Mouse (Mus musculus): ENCODE measurements at regions not wholly inside any gene's neighbourhood (a gene's known extent, or its start where the extent isn't known, plus 50 kb on each side); places are given as distances from the start of the nearest gene placed in this dataset.
"Not testable (repeated sequence)": the region's sequence is repeated elsewhere in the genome, so short reads cannot be mapped to it uniquely, and the experiment has no call there.

DNA sequence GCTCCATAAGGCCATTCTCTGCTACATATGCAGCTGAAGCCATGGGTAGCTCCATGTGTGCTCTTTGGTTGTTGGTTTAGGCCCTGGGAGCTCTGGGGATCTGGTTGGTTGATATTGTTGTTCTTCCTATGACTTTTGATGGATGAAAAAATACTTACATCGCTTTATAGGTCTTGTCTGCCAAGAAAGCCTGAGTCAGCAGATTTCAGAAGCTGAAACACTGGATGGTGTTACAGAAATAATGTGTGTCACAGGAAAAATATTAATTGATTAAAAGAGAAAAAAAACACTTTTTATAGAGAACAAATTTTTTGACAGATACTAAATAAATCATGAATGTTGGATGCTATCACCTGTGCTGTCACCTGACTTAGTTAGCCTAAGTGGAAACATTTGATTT lies 52.4 kb upstream of the Plxna2 start:
- in situ Hi-C loops (cut with MboI, MseI), result no loop called here

DNA sequence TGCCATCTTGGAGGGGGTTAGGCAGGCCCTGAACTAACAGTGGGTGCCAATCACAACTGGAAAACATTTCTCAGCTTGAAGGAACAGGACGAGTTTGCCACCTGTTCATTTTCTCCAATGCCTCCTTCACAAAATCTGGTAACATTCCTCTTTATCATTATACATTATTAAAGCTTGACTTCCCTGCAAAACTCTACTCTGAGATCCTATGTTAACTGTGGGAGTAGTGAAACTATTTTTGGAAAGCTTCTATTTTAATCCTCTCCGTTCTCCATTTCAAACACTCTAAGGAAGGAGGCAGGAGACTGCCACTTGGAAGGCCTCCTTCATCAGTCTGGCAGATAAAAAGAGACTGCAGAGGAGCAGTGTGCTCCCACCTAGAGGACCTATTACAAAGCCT lies 54.1 kb upstream of the Plxna2 start:
- in situ Hi-C loops (cut with MboI, MseI), result no loop called here

DNA sequence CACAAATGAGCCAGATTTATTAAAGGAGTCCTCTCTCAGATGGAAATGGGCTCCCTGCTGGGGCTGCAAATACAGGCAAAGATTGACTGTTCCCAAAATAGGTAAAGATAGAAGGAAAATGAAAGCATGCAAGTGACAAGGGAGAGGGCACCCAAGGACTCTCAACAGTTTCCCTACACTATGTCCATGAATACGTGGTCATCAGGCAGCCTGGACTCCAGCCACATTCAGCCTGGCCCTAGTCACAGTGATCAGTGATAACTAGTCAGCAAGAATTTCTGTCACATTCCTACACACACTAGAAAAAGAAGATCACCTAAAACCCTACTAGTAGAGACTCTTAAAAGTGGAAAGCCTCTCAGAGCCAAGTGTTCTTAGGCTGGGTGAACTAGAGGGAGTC lies 56.9 kb upstream of the Plxna2 start:
- in situ Hi-C loops (cut with MboI, MseI), result no loop called here

GRCm38 (mm10) chr1:194548661-194549060 lies 69.4 kb upstream of the Plxna2 start:
- in situ Hi-C loops (cut with MboI, MseI), result no loop called here

DNA sequence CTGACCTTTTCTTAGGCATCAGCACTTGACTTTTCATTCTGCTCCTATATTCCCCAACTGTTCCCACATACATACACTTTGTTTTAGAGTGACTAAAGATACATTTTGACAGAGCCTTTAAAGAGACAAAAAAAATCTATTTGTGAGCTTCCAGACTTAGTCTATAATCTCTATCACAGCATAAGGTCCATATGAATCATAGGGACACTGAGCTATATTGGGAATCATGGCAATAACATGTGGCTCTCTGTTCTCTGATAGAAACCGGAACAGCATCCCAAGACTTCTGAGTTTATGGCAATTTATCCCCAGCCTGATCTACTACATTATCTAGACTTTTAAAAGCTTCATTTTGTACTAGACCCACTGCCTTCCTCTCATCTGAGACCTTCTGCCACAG lies 69.8 kb upstream of the Plxna2 start:
- in situ Hi-C loops (cut with MboI, MseI), result no loop called here

DNA sequence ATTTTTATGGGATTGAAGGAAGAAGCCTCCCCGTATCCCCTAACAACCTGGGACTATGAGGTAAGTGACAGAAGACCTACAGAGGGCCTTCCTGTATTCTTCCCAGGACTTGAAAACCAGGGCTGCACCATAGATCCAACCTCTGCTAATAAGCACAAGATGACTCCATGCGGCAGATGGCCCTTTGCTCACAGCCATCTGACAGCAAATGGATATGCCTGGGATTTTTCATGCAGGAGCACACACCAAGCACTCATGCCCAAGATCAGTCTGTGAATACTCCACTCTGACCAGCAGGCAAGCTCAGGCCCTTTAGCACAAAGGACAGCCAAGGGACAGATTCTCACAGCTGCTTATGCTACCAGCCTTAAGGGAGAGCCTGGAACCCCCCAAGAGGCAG lies 77.1 kb upstream of the Plxna2 start:
- in situ Hi-C loops (cut with MboI, MseI), result no loop called here

GRCm38 (mm10) chr1:194527342-194528165 lies 90.5 kb upstream of the Plxna2 start:
- in situ Hi-C loops (cut with MboI, MseI), result no loop called here

GRCm38 (mm10) chr1:194524976-194525375 lies 93.0 kb upstream of the Plxna2 start:
- in situ Hi-C loops (cut with MboI, MseI), result no loop called here

GRCm38 (mm10) chr1:194521216-194521615 lies 96.8 kb upstream of the Plxna2 start:
- in situ Hi-C loops (cut with MboI, MseI), result no loop called here

GRCm38 (mm10) chr1:194519509-194520220 lies 98.4 kb upstream of the Plxna2 start:
- in situ Hi-C loops (cut with MboI, MseI), result no loop called here

- in situ Hi-C loops (cut with MboI, MseI), result no loop called here
Observed at GRCm38 (mm10) chr1:194516136-194516535, 101.9 kb upstream of the Plxna2 start.

GRCm38 (mm10) chr1:194508314-194508713 lies 109.7 kb upstream of the Plxna2 start:
- in situ Hi-C loops (cut with MboI, MseI), result no loop called here

DNA sequence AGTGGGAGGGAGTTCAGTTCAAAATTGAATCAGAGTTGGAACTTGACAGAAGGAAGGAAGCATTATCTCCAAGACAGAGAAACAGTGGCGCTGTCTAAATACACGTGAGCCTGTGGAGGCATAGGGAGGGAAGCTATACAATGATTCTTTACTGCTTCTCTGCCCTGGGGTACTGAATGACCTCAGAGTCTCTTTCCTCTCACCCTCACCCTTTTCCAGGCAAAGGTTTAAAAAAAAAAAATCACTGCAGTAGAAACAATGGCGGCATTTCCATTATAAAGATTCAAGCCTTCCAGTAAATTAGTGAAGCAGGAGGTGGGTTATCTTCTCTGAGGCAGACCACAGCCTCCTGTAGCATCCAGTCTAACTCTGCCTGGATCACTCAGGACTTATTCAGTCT lies 112.2 kb upstream of the Plxna2 start:
- in situ Hi-C loops (cut with MboI, MseI), result no loop called here

- in situ Hi-C loops (cut with MboI, MseI), result no loop called here
Observed at GRCm38 (mm10) chr1:194504207-194504606, 113.8 kb upstream of the Plxna2 start.

GRCm38 (mm10) chr1:194503517-194503916 lies 114.5 kb upstream of the Plxna2 start:
- in situ Hi-C loops (cut with MboI, MseI), result no loop called here

DNA sequence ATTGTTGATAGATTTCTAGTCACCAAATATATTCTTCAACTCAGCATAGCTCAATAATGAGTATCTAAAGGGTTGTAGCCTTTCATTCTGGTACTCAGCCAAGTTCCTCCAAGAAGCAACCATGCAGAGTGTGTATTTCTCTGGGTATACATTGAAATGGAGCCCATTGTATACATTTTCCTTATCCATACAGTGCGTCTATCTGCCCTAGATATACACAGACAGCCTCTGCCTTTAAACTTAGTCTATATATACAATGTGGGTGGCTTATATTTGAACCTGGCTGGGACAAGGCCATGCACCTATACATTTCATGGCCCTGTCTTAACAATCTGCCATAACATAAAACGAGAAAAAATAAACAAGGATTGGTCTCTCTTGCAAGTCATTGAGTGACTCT lies 121.6 kb upstream of the Plxna2 start:
- in situ Hi-C loops (cut with MboI, MseI), result no loop called here

DNA sequence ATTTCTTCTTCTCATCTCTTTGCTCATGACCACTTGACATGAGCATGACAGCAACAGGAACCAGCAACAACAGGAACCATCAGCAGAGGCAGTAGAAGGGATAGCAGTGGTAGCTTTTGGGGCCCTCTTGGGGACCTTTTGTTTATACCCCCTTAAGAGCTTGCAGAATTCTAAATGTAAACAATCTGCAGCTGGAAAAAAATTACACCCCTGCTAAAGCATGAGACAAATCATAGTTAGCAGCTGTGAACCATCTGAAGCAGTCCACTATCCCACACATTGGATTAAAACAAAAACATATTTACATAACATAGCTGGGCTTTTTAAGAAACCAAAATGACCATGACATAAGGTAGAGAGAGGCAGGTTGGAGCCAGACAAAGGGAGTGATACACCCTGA lies 126.9 kb upstream of the Plxna2 start:
- in situ Hi-C loops (cut with MboI, MseI), result no loop called here

DNA sequence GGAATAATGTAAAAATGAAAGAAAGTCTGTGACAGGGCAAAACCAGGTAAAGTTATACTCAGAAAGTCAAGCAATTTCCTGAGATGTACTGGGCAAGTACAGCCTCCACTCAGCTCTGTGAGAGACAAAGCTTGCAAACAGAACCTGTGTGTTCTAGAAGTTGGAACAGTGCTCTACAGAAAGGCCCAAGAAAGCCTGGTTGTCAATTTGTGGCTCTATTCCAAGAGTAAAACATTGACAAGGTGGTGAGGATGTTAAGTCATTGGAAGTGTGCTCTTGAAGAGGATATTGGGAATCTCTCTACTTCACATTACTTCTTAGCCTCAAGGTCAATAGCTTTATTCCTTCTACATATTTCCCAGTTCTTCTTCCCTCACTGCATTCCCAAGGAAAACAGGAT lies 129.9 kb upstream of the Plxna2 start:
- in situ Hi-C loops (cut with MboI, MseI), result no loop called here

- in situ Hi-C loops (cut with MboI, MseI), result no loop called here
Observed at GRCm38 (mm10) chr1:194482717-194483059, 135.3 kb upstream of the Plxna2 start.

DNA sequence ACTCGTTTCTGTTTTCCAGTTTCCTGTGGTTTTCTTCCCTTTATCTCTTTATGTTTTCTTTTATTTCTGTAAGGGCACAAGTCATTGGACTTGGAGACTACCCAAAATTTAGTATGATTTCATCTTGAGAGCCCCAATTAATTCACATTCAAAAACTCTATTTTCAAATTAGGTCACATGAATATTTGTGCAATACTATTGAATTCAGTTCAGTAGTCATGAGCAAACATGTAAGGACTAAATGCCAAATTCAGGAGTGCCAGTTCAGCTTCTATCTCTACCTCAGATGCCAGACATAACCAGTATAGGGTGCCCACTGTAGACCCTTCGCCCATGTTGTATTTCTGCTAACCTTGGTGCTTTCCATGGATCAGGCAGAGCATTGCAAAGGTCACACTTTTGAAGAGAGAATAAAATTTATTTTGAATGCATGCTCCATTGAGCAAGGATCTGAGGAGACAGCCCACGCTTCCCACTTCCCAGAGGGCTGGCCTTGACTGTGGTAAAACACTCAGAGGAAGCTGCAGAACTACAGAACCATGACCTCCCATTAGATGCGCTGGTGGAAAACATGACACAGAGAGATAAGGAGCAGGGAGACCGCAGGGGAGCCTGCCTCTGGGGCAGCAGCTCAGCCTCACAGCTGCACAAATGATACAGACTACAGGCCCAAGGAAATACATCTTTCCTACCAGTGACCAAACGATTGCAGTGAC lies 135.9 kb upstream of the Plxna2 start:
- in situ Hi-C loops (cut with MboI, MseI), result no loop called here

- in situ Hi-C loops (cut with MboI, MseI), result not testable (repeated sequence)
Observed at GRCm38 (mm10) chr1:194471281-194471680, 146.7 kb upstream of the Plxna2 start.

- in situ Hi-C loops (cut with MboI, MseI), result no loop called here
Observed at GRCm38 (mm10) chr1:194452480-194452879, 165.5 kb upstream of the Plxna2 start.

GRCm38 (mm10) chr1:194443681-194444080 lies 174.3 kb upstream of the Plxna2 start:
- in situ Hi-C loops (cut with MboI, MseI), result no loop called here

Data from T-helper 17 cell (primary cell).